Comparison of ENCODE assay signal across 9 mouse cellular contexts in the genomic region with DNA sequence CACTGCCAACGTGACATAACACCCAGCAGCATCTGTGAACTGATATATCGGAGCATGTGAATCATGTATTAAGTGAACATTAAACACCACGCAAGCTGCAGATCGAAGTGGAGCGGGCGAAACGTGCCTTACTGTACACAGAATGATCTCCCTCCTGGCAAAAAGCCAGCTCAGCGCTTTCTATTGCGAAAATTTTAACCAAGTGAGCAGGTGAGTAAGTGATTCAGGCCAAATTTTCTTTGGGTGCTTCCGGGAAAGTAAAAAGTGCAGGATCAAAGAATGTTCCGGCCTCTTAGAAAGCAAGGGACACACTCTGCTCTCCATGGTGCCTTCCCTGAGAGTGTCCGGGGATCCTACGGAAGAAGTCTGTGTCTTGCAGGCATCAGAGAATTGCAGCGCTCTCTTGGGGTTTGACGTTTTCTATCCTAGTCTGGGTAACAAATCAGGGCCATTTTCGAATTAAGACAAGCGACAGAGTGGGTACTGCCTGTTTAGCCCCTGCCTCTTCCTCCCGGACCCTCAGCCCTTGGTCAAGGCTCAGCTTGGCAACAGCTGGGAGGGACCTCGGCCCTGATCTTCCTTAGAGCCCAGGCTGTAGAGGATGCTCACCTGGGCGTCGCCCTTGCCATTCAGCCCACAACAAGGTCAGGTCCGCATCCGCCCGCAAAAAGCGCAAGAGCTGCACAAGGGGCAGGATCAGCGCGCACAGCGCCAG. TPM values are rescaled to one million over a fixed set of nuclear protein-coding genes. Genes with fewer than 3 reads are reported as not detected.
A peak's percentile ranks its signal among the peaks of the same experiment; 100 is the strongest.
DNase-seq lines count a peak whose midpoint lies in the region; ATAC-seq lines count a peak whose summit lies in the region.
"Had no signal": no experiment of that assay in that cellular context is flagged by ENCODE, and none has a peak within 500 bp of the region (broad histone marks: within the 10 kb centered on the region; RNA-seq: fewer than 3 reads in every experiment).

No protein-coding gene starts in this region.

- H3K36me3 ChIP-seq in embryonic facial prominence, embryonic 15.5 days: no peaks in the 10 kb centered on the region
- no peaks in the 10 kb centered on the region for H3K36me3 ChIP-seq in hindbrain, embryonic 10.5 days

- ATAC-seq in embryonic facial prominence, embryonic 15.5 days (ENCODE audit: insufficient number of reproducible peaks, low FRiP score, low TSS enrichment, low read depth): peak; percentile 31; the same call in 1 of the 2 replicates

- peak overlapping the region; percentile 81 for H3K27ac ChIP-seq in embryonic facial prominence, embryonic 15.5 days (replicated peaks)
- peak overlapping the region; percentile 86 for H3K27ac ChIP-seq in hindbrain, embryonic 10.5 days

- H3K4me1 ChIP-seq in embryonic facial prominence, embryonic 15.5 days: peaks cover 4% of the 10 kb centered on the region
- H3K4me1 ChIP-seq in hindbrain, embryonic 10.5 days (replicated peaks): peaks cover 27% of the 10 kb centered on the region

- peak overlapping the region; percentile 78 for H3K4me2 ChIP-seq in embryonic facial prominence, embryonic 15.5 days (replicated peaks)

- H3K27me3 ChIP-seq in embryonic facial prominence, embryonic 15.5 days: no peaks in the 10 kb centered on the region
- H3K27me3 ChIP-seq in hindbrain, embryonic 10.5 days (ENCODE audit: insufficient read depth, poor library complexity, severe bottlenecking): peaks cover 12% of the 10 kb centered on the region

- H3K9me3 ChIP-seq in embryonic facial prominence, embryonic 15.5 days (replicated peaks): no peaks in the 10 kb centered on the region
- no peaks in the 10 kb centered on the region for H3K9me3 ChIP-seq in hindbrain, embryonic 10.5 days

- peak overlapping the region; percentile 51 for H3K4me3 ChIP-seq in embryonic facial prominence, embryonic 15.5 days (replicated peaks)
- peak overlapping the region; percentile 62 for H3K4me3 ChIP-seq in hindbrain, embryonic 10.5 days

- H3K9ac ChIP-seq in embryonic facial prominence, embryonic 15.5 days: peak overlapping the region; percentile 37

- 3% methylated on average over 28 of the region's 28 CpGs for WGBS in embryonic facial prominence, embryonic 15.5 days
- WGBS in hindbrain, embryonic 10.5 days: 13% methylated on average over 28 of the region's 28 CpGs

- peak; percentile 91 for DNase-seq in heart, adult 11 months
- no peak for DNase-seq in heart, postnatal 25 days (ENCODE audit: low spot score)
- peak; percentile 74 for DNase-seq in adrenal gland, postnatal 10 days
- peak; percentile 15 for DNase-seq in hindbrain, embryonic 10.5 days (ENCODE audit: low spot score)
- DNase-seq in layer of hippocampus, postnatal 10 days (ENCODE audit: low spot score in 2 of 2): peak; percentile 21 to 36
- peak; percentile 49 for DNase-seq in lung, postnatal 25 days (ENCODE audit: low spot score)
- DNase-seq in skeletal muscle tissue, adult 2 months (ENCODE audit: low read depth, low spot score): peak; percentile 27

- intact Hi-C loops in heart, postnatal 25 days (cut with DNase I): loop anchor here (5.0 kb wide), 1 partner anchor 127 kb away; a partner anchor contains a TSS

RNA-seq across cellular contexts. Expression of a gene that starts 0.5 kb away (rescaled TPM):
- 10 to 100 TPM; 69.0 to 86.7 TPM for total RNA-seq in heart, postnatal 25 days (2021)
- total RNA-seq in adrenal gland, postnatal 10 days (2021): 100 to 1,000 TPM; 129 to 142 TPM
- 47.2 and 50.4 TPM in 2 replicates for polyA plus RNA-seq in embryonic facial prominence, embryonic 15.5 days (2015; fragmentation: Nextera tagmentation; extraction: Ambion mirVana)
- 7.5 and 10.1 TPM in 2 replicates for polyA plus RNA-seq in hindbrain, embryonic 10.5 days (2016; fragmentation: Nextera tagmentation; extraction: Ambion mirVana)
- total RNA-seq in layer of hippocampus, postnatal 10 days (2021): 10 to 100 TPM; 42.7 to 45.8 TPM

RNA-seq across cellular contexts. Expression of a gene that starts 14.7 kb away (rescaled TPM):
- total RNA-seq in heart, postnatal 25 days (2021): not detected
- total RNA-seq in adrenal gland, postnatal 10 days (2021): not detected
- polyA plus RNA-seq in embryonic facial prominence, embryonic 15.5 days (2015; fragmentation: Nextera tagmentation; extraction: Ambion mirVana): not detected in 2 replicates
- polyA plus RNA-seq in hindbrain, embryonic 10.5 days (2016; fragmentation: Nextera tagmentation; extraction: Ambion mirVana): not detected in 2 replicates
- not detected for total RNA-seq in layer of hippocampus, postnatal 10 days (2021)
- total RNA-seq: layer of hippocampus, adult 18-20 months had no signal
